Mouse (Mus musculus) spleen, postnatal 36 days (tissue): ENCODE measurements around the gene BC028528.
"Not testable (repeated sequence)": the region's sequence is repeated elsewhere in the genome, so short reads cannot be mapped to it uniquely, and the experiment has no call there.

Experiments used
- DNase-seq, 2 experiments: peaks; one replicate each; pipeline ENCODE4 v3.0.0; 2022; ENCODE audit warnings: low spot score in 2 of 2, mixed read lengths in 1 of 2

Gene BC028528

DNA sequence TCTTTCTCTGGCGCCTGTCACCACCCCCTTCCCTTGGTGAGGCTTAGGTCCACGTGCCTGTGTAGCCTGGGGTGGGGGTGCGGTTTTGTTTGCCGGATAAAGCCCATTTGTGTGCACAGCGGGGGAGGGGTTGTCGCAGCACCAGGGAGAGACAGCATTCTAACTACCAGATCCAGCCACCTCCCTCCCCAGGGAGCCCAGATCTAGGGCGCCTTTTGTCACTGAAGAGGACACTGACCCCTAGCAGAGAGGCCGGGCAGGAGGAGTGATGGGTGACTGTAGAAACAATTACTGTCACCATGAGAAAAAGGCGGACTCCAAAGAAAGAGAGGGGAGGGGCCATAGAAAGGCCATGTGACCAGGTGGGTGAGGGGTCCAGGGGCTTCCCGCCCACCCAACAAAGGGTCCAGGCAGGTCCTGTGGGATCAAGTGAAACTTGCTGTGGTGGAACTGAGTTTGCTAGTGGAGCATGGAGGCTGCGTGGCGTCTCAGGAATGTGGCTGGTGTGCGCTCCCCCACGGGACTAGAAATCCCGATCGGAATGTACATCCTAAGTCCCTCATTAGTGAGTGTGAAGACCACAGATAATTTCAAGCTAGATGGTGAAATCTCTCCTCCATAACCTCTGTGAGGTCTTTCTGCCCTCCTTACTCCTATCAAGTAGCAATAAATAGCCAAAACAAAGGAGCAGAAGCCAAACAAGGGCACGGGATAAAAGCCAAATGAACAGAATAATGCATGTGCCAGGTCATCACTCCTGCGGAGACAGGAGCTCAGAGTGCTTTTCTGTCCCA is 13.5 kb upstream of the BC028528 start:
- DNase-seq = no peak

DNA sequence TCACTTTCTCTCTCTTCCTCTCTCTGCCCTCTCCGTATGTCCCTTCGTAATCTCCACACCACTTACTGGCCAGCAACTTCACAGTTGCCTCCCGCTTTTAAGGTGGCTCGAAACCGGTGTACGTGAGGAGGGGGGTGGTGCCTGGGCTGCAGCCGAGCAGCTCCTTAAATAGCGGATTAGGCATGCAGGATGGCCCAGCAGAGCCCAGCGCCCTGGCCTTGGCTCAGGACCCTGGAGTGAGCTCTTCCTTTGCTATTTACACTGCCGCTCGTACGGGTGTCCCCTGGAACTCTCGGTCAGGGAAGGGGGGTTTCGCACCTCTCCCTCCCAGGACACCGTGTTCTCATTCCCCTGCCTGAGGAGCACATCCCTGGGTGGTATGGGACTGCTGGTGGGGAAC is 12.8 kb upstream of the BC028528 start, which contains the start of gene Car14:
Gene Car14, minus strand, starts transcription at position 124 of the 400 bp plus-strand sequence.
- no peak for DNase-seq

DNA sequence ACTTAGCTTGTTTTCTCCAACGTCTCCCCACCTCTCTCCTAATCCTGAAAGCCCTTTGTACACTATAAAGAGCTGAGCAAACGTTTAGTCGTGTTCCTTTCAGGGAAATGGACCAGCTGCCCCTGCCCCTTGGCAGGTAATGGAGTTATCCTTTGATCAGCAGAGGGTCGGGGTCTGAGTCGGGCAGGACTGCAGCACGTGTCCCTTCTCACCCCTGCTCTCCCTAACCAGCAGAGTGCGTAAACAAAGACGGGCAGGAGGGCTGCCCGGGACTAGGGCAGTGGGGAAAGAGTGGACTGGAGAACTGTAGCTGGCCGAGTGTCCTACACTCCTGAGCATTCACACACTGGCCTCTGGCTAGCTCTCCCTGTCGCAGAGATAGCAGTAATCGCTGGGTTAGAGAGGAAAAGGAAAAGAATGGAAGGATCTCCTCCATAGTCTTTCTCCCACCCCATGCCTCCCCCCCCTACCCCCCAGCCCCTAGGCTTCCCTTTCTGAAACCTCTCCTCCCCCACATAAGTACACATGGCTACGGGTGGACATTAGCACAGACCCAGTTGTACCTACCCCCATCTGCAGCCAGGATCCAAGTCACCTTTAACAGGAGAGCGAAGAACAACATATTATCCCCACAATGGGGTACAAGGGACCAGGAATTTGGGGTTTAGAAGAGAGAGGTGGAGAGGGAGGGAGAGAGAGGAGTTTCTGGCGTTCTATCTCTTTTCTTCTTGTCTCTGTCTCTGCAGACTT is 12.1 kb upstream of the BC028528 start:
- no peak for DNase-seq

DNA sequence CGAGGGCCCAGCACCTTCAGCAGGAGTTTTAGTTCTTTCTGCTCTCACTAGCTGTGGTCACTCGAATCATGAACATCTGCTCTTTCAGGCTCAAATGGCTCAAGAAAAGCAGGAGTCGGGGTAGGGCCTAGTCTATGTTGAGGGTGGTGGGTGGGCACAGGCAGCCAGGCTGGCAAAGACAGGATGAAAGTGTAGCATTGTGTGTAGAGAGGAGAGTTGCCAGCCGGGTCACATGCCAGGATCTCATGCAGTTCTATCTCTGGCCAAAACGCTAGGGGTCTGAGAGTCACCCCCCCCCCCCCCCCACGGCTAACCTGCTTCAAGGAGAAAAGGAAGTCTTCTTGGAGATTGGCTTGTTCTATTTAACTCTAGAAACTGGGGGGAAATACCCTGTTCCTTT is 10.8 kb upstream of the BC028528 start:
- DNase-seq = no peak

DNA sequence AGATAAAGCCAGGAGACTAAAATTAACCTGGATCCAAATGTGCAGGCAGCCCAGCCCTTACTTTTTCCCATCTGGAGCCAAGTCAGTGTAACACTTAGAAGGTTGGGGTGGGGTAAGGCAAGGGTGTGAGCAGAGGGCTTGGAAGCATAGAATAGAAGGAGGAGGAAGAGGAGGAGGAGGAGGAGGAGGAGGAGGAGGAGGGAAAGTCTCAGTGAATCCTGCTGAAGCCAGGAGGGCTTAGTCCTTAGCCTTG is 10.5 kb upstream of the BC028528 start:
- DNase-seq = no peak

DNA sequence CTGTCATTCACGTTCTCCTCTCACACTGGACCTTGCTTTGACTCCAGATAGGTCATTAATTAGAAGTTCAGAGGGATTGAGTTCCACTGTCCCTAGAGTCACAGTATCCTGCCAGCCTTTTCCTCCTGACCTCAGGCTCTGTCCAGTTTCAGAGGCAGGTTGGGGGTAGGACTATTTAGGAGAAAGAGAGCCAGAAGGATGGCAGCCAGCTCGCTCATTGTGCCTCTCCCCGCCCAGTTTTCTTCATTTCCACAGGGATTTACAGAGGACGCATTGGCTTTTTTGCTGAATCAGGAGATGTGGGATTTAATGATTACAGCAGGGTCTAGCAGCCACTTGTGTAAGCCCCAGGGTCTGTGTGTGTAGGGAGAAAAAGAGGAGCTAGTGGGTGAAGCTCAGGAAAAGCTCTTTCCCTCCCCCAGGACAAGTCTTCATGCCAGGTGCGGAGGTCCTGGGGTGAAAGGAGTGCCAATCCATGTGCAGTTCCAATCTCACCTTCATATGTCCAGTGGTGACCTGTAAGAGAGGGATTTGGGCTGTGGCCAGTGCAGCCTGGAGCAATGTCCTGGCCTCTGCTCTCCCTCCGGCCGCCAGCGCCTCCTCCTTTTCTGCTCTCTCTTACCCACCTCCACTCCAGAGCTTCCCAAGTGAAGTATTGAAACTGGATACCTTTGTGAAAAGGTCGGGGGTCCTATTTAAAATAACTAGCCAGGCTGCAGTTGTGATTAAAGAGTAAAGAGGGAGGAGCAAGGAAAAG is 10.0 kb upstream of the BC028528 start:
- DNase-seq = no peak

DNA sequence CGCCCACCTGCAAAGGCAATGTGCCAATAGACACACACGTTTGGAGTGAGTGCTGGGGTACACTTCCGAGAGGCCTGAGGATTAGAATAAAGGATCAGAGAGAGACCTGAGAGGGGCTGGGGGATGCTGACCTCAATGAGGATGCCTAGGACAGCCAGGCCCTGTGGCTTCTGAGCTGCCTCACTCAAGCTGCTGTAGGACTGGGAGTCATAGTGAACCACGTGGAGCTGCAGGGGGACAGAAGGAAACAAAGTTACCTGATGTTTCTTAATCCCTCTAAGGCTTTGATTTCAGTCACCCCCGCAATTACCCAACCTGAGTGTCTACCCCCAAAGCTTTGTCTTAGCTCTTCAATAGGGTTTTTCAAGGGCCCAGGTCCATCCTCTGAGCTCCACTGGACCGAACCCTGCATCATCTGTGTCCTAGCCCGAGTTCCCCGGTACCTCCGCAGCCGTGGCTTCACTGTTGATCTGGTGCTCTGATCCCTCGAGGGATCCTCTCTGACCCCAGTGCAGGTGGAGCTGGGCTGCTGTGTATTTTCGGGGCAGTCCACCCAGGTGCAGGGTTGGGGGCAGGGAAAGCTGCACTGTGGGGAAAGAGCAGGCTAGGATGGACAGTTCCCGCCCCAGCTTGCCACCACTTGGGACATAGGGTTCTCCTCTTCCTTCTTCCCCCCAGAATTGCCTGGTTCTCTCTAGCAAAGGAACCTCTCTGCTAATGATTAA is 8.2 kb upstream of the BC028528 start:
- no peak for DNase-seq

DNA sequence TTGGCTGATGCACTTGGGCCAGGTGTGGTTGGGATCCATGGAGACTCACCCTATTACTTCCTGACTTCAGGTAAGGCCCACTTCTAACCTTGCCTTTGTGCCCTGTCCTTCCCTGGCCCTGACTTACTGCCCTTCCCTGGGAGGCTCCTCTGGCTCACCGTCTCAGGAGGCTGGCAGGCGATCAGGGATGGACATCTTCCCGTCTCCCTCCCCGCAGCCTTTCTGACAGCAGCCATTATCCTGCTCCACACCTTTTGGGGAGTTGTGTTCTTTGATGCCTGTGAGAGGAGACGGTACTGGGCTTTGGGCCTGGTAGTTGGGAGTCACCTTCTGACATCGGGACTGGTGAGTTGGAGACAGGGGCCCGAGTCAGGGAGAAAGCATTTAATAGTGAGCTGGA is 3.7 kb upstream of the BC028528 start:
- not testable (repeated sequence) for DNase-seq

DNA sequence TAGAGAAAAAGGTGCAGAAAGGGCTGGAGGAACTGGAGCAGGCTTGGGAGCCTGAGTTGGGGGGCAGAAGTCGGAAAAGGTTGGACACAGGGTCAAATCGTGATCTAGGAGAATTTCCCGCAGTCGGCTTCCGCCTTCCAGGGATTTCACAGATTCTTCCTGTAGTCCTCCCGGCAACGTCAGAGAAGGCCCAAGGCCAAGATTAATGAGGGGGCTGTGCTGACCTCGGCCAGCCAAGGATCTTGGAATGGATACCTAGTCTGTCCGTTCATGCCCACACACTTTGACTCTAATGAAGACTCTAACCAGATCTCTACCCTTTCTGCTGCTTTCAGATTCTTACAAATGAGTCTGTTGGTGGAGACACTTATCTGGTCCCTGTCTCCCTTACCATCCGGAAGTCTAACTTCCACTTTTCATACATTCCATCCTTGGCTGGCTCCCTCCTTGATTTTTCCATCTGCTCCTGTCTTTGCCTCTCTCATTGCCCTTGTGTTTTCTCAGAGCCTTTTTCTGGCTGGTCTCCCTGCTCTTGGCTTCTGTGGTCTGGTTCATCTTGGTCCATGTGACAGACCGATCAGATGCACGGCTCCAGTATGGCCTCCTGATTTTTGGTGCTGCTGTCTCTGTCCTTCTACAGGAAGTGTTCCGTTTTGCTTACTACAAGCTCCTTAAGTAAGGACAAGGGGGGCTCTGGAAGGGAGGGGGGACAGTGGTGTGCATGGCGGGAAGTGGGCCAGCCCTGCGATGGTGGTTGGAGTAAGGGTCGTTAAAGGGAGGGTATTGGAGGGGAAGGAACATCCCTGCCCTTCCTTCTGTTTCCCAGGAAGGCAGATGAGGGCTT is 2.7 kb upstream of the BC028528 start:
- DNase-seq = peak in 1 of 2 experiments; percentile 29

DNA sequence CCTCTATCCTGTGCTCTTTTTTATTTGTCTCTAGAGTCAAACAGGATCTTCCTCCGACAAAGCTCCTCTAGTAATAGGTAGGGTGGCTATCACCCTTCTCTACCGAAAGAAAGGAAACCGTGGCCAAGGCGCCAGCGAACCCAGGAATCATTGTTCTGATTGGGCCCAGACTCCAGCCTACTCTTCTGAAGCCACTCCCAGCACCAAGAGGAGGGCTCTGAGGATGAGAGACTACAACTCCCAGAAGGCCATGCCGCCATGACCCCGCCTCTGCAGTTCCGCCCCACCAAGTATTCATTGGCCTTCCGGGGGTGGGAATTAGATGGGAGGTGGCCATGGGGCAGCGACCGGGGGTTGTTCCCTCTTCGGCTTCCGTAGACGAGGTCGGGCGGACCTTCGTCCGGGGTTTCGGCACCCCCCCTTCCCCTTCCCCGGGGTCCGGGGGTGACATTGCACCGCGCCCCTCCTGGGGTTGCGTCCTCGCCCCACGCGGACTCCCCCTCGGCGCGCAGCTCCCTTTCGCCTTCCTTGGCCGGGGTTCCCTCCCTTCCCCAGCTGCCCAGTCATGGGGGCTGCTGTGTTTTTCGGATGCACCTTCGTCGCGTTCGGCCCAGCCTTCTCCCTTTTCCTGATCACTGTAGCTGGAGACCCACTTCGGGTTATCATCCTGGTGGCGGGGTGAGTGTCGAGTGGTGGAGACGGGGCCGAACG is 2.0 kb upstream of the BC028528 start, which contains the start of gene Aph1a:
Gene Aph1a, plus strand, starts transcription at position 364 of the 711 bp plus-strand sequence.
- DNase-seq = peak; percentile 98

DNA sequence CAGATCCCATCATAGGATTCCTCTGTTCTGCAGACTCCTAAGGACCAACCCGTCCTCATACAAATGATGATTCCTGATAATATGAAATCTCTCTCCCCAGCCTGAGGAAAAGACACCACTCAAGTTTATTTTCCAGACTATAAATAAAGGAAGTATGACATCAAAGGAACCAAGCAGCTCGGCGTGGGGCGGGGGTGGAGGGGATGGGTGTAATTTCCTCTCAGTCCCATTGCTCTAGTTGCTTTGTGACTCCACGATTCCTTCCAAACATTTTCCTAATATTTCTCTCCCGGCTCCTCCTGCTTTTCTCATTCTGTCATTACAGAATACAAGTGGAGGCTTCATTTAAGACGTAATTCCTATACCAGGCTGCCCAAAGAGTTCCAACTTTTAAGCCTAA is 1.3 kb upstream of the BC028528 start:
- DNase-seq = peak in 1 of 2 experiments; percentile 32

DNA sequence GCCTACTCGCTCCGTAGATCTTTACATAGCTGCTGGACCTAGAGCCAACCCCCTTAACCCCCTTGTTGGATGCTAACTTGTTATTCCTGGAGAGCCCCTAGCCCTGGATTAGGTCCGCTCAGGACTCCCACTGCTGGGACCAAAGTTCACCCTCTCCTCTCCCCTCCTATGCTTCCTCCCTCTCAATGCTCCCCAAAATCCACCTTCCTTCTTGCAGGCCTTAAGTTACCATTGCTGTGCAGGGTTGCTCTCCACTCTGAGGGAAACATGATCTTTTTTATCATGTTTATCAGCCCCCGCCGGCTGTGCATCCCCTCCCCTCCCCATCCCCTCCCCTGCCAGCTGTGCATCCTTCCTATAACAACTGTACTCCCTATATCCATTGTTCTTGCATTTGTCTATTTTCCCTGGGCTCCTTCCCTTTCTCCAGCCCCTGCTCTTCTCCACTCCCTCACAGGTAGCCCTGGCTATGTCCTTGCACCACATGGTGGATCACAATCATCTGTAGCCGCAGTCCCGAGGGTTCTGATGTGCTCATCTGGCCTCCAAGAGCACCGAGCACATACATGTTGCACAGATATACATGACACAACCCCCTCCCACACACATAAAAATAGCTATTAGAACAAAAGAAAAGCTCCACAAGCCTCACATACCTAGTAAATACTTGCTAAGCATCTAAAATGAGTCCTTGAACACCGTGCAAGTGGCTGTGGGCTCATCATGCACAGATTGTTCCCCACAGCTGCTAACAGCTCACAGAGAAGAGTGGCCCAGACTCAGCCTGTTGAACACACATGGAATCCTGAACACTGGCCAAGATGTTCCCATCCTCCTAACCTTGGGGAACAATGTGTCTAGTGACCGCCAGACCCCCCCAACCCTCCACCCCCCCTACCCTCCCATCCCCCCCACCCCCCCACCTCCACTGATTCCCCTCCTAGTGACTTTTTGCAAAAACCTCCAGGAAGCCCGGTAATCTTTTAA is 554 bp upstream of the BC028528 start:
- no peak for DNase-seq

DNA sequence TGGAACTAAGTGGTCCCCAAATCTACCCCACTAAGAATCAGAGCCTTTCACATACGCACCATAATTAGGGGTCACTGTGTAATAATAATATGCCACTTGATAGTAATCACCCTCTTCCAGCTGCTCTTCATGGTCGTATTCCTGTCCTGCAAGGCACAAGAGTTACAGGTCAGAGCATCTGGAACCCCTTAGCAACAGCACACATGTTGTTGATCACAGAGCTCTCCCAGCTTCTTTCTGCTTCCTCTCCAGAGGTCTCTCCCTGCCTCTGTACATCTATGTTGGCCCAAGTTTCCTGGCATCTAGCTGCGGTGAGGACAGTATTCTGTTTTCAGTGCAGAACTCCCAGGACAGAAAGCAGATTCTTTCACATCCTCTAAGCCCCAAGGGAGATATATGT is 2.1 kb downstream of the BC028528 start:
- no peak for DNase-seq

DNA sequence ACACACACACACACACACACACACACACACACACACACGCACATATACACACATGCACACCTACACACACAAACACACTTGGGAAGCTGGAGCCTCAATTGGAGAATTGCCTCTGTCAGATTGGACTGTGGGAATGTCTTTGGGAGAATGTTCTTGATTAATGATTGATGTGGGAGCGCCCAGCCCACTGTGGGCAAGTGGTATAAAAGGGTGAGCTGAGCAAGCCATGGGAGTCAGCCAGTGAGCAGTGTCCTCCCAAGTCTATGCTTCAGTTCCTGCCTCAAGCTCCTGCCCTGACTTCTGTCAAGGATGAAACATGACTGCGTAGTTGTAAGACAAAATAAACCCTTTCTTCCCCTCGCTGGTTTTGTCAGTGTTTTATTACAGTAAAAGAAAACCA is 4.2 kb downstream of the BC028528 start:
- DNase-seq = no peak

DNA sequence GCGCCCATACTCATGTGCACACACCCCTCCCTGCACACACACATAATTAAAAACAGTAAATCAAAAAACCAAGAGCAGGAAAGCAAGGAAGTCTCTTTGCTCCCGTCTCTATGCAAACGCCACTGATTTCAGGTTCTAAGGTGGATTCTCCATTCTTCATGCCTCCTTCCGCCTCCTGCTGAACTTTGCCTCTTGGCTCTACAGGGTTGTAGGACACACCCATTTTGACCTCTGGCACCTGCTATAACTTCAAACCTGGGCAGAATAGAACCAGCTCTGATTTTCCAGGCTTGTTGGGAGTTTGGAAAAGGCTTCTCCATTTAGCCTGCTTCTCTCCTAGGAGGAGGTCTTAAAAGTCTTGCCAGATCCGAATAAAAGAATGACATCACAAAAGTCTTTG is 7.4 kb downstream of the BC028528 start:
- DNase-seq = no peak

DNA sequence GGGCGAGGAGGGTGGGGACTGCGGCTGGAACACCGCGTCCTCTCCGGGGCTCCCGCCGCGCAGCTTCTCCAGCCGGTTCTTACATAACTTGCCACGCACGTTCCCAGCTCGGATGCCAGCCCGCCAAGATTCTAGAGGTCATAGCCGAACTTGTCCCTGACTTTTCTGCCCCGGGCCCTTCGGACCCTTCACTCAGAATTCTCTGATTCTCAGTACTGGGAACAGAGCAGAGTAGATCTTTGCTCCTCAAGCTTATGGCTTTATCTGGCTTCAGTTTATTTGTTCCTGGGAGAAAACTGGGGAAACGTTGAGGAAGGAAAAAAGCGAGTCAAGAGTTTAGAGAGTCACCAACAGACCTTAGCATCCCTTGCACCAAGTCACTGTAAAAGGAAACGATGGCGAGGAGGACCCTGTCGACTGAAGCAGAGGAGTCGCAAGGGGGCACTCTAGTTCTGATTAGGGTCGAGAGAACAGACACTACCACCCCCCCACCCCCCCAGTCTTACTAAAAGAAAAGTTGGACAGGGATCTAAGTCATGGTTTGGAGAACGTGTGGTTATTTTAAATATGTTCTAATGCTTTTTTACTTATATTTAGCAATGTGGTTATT is 8.9 kb downstream of the BC028528 start:
- DNase-seq = peak; percentile 67 to 75

DNA sequence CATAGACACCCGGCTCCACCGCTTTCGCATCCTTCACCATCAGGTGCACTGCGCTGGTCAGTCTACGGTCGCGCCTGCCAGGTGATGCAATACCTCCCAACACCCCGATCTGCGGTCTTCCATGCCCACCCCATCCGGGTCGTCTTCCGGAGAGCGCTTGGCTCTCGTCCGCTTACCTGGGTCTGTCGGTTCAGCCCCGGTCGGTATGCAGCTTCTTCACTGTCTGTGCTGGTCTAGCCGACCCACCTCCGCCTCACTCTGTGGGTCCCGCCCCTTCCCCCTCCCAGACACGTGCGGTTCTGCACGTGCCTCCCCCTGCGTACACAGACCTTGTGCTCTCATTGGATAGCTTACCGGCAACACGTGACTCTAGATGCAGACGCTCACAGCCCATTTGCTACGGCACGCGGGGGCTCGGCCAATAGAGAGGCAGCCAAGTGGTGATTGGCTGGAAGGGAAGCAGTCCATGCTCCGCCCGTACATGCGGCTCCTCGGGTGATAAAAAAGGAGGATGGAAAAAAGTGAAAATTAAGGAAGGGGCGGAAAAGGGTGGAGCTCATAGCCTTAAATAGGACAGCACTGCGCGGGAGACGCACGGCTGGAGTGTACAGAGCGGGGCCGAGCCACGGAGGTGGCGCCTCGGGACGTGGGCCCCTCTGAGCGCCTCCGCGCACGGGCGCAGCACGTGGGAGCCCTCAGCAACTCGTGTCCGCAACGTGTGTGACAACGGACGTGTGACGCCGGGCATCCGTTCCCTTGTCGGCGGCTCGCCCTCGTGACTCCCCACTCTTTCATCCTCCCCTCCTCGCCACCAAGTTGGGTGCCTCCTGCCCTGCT is 9.6 kb downstream of the BC028528 start, which contains the start of gene Ciart:
Gene Ciart, minus strand, starts transcription at position 273 of the 837 bp plus-strand sequence.
- DNase-seq = peak; percentile 91

DNA sequence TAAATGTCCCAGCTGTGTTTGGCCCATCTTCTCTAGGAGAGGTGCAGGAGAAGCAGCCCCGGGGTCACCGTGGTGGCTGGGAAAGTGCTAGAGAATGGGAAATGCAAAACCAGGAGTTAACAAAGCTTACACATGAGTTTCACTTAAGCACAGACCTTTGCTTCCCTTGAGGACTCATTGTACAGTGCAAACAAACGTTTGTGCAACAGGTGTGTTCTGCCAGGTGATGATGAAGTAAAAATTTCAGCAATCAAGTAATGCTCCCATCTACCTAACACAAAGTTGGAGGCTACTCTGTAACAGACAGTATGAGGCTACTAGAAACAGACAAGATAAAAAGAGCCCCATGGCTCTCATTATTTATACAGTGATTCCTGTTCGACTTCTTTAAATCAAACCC is 12.7 kb downstream of the BC028528 start:
- DNase-seq = no peak
